Mouse (Mus musculus): Measurements from ENCODE around the gene Ppp1r36.
A peak's percentile ranks its signal among the peaks of the same experiment; 100 is the strongest.

DNA sequence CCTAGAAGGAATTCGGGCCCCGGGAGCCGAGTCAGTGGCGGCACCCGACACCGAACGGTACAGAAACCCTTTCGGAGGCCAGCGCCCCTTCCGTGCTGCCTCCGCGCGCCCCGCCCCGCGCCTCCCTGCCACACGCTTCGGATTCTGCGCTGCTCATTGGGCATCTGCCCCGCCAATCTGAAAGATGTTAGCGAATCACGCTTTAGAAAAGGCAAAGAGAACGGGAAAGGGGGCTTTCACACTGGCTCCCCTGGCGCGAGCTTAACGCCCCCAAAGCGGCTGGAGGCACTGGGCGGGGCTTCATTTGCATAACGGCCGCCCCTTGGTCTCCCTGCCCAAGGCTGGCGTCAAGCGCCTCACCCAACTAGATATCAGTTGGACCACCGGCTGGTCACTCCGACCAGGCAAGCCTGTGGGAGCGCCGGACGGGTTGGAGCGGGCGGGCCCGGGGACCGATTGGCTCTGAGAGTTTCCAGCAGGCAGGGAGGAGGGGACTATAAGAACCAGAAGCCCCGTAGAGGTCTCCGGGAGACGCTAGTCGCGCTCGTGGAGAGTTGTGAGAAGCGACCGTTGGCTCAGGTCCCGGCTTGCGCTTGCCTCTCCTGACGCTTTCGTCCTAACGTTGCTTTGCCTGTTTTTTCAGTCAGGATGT lies 13.3 kb upstream of the Ppp1r36 start, which contains the start of gene Hspa2:
- TF ChIP-seq CTCF (IDR thresholded peaks at IDR 0.05; ENCODE audit: extremely low read depth, insufficient read length, insufficient replicate concordance, low read depth, low read length) = no peak
- TF ChIP-seq POLR2A (IDR thresholded peaks at IDR 0.05; ENCODE audit: low read depth, low read length) = peak; percentile 96

Data from small intestine, adult 2 months (tissue).